Mouse (Mus musculus) E14TG2a.4 (cell line): ENCODE results near the gene Eri3.

ENCODE experiments used
- CTCF ChIP-seq: conservative IDR thresholded peaks from 2 replicates; pipeline ENCODE4 v1.5.1; 2014; ENCODE audit warnings: low read length
- NANOG ChIP-seq: IDR thresholded peaks from 2 replicates; pipeline ENCODE4 v1.6.1; 2014; ENCODE audit warnings: borderline replicate concordance, low read length, mixed read lengths
- POU5F1 ChIP-seq: IDR thresholded peaks from 2 replicates; pipeline ENCODE4 v1.6.1; 2014; ENCODE audit warnings: low read length, borderline replicate concordance

GRCm38 (mm10) chr4:117713303-117714098, 163.3 kb downstream of the Eri3 start:
- TF ChIP-seq CTCF (no peak), POU5F1 (no peak), NANOG (no peak)
